Mouse (Mus musculus): ENCODE results near the gene Nexn. TPM values are rescaled to one million over a fixed set of nuclear protein-coding genes. Genes with fewer than 3 reads are reported as not detected.

Gene Nexn
- polyA plus RNA-seq, 1 experiment from 2014 or later = 18.1 TPM

GRCm38 (mm10) chr3:152293530-152294181 lies 27.5 kb upstream of the Nexn start:
- DNase-seq (ENCODE audit: low spot score) (no peak), ATAC-seq (replicated peaks; ENCODE audit: low FRiP score, low read depth) (no peak)
- Histone ChIP-seq H3K27me3 (ENCODE audit: insufficient read depth, low read length) (no peaks in the 10 kb centered on the region), H3K4me3 (replicated peaks; ENCODE audit: low read depth, low read length) (no peak overlapping the region), H3K9ac (ENCODE audit: low read depth, low read length) (no peak overlapping the region), H3K27ac (no peak overlapping the region), H3K9me3 (replicated peaks; ENCODE audit: low read length) (no peaks in the 10 kb centered on the region), H3K4me2 (ENCODE audit: low read length) (no peak overlapping the region), H3K36me3 (ENCODE audit: insufficient read depth, low read length) (0 out of 2 replicates have a peak, but pooled peaks cover 12% of the 10 kb centered on the region), H3K4me1 (replicated peaks; ENCODE audit: insufficient read depth, low read length) (no peaks in the 10 kb centered on the region)
- no peak for TF ChIP-seq CTCF (IDR thresholded peaks at IDR 0.05; ENCODE audit: low read depth)
- WGBS = 76% methylated on average over 13 of the region's 13 CpGs

- DNase-seq (ENCODE audit: low spot score) (no peak), ATAC-seq (replicated peaks; ENCODE audit: low FRiP score, low read depth) (no peak)
- H3K4me1 ChIP-seq (replicated peaks; ENCODE audit: insufficient read depth, low read length) = no peaks in the 10 kb centered on the region
- H3K4me2 ChIP-seq (ENCODE audit: low read length) = no peak overlapping the region
- H3K4me3 ChIP-seq (replicated peaks; ENCODE audit: low read depth, low read length) = no peak overlapping the region
- WGBS = 73% methylated on average over 6 of the region's 6 CpGs
- peaks cover 23% of the 10 kb centered on the region; the same call in 1 of the 2 replicates for H3K36me3 ChIP-seq (ENCODE audit: insufficient read depth, low read length)
- no peaks in the 10 kb centered on the region for H3K9me3 ChIP-seq (replicated peaks; ENCODE audit: low read length)
- H3K9ac ChIP-seq (ENCODE audit: low read depth, low read length) = no peak overlapping the region
- H3K27ac ChIP-seq = no peak overlapping the region
- no peak for TF ChIP-seq CTCF (IDR thresholded peaks at IDR 0.05; ENCODE audit: low read depth)
- no peaks in the 10 kb centered on the region for H3K27me3 ChIP-seq (ENCODE audit: insufficient read depth, low read length)
Observed at GRCm38 (mm10) chr3:152291895-152292294, 25.7 kb upstream of the Nexn start.

DNA sequence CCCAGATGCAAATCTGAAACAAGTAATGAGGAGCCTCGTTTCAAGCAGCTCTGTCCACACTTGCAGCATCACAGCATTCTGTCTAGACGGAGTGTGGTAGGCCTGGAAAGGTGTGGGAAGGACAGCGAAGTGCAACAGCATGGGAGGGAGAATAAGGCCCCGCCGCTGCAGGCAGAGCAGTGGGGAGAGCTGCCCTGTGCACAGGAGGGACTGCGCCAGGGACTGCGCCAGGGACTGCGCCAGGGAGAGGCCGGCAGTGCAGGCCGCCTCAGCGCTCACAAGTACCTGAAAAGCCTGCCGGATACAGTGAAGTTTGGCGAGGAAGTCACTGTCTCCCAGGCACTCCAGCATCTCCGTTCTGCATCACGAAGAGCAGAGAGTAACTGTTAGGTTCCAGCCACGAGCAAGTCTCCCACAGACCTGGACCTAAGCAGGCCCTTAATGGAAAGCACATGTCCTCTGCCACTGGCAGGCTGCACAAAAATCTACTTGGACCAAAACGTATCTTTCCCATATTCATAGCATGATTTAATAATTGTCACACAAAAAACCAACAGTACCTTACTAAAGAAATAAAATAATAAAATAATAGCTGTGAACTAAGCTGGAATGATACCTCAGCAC lies 24.1 kb upstream of the Nexn start:
- Histone ChIP-seq H3K27me3 (ENCODE audit: insufficient read depth, low read length) (no peaks in the 10 kb centered on the region), H3K4me2 (ENCODE audit: low read length) (no peak overlapping the region), H3K36me3 (ENCODE audit: insufficient read depth, low read length) (peaks cover 28% of the 10 kb centered on the region; the same call in 1 of the 2 replicates), H3K4me3 (replicated peaks; ENCODE audit: low read depth, low read length) (no peak overlapping the region), H3K4me1 (replicated peaks; ENCODE audit: insufficient read depth, low read length) (no peaks in the 10 kb centered on the region), H3K9ac (ENCODE audit: low read depth, low read length) (no peak overlapping the region), H3K9me3 (replicated peaks; ENCODE audit: low read length) (no peaks in the 10 kb centered on the region), H3K27ac (no peak overlapping the region)
- WGBS = 92% methylated on average over 17 of the region's 17 CpGs
- TF ChIP-seq CTCF (IDR thresholded peaks at IDR 0.05; ENCODE audit: low read depth) = no peak
- DNase-seq (ENCODE audit: low spot score) (no peak), ATAC-seq (replicated peaks; ENCODE audit: low FRiP score, low read depth) (no peak)

- DNase-seq (ENCODE audit: low spot score) (no peak), ATAC-seq (replicated peaks; ENCODE audit: low FRiP score, low read depth) (no peak)
- H3K27ac ChIP-seq = no peak overlapping the region
- no peak for TF ChIP-seq CTCF (IDR thresholded peaks at IDR 0.05; ENCODE audit: low read depth)
- H3K36me3 ChIP-seq (ENCODE audit: insufficient read depth, low read length) = peaks cover 35% of the 10 kb centered on the region; the same call in 1 of the 2 replicates
- 91% methylated on average over 4 of the region's 4 CpGs for WGBS
- no peak overlapping the region for H3K4me3 ChIP-seq (replicated peaks; ENCODE audit: low read depth, low read length)
- H3K9me3 ChIP-seq (replicated peaks; ENCODE audit: low read length) = no peaks in the 10 kb centered on the region
- H3K4me2 ChIP-seq (ENCODE audit: low read length) = no peak overlapping the region
- no peak overlapping the region for H3K9ac ChIP-seq (ENCODE audit: low read depth, low read length)
- no peaks in the 10 kb centered on the region for H3K4me1 ChIP-seq (replicated peaks; ENCODE audit: insufficient read depth, low read length)
- no peaks in the 10 kb centered on the region for H3K27me3 ChIP-seq (ENCODE audit: insufficient read depth, low read length)
Observed at GRCm38 (mm10) chr3:152288740-152289139, 22.6 kb upstream of the Nexn start.

- no peak for DNase-seq (ENCODE audit: low spot score)
- Histone ChIP-seq H3K36me3 (ENCODE audit: insufficient read depth, low read length) (peaks cover 38% of the 10 kb centered on the region; the same call in 1 of the 2 replicates), H3K4me3 (replicated peaks; ENCODE audit: low read depth, low read length) (no peak overlapping the region), H3K9ac (ENCODE audit: low read depth, low read length) (no peak overlapping the region), H3K9me3 (replicated peaks; ENCODE audit: low read length) (no peaks in the 10 kb centered on the region), H3K4me1 (replicated peaks; ENCODE audit: insufficient read depth, low read length) (no peaks in the 10 kb centered on the region), H3K27me3 (ENCODE audit: insufficient read depth, low read length) (no peaks in the 10 kb centered on the region), H3K4me2 (ENCODE audit: low read length) (no peak overlapping the region), H3K27ac (no peak overlapping the region)
- ATAC-seq (replicated peaks; ENCODE audit: low FRiP score, low read depth) = no peak
- no peak for TF ChIP-seq CTCF (IDR thresholded peaks at IDR 0.05; ENCODE audit: low read depth)
- 88% methylated on average over 5 of the region's 5 CpGs for WGBS
Observed at GRCm38 (mm10) chr3:152288276-152288675, 22.1 kb upstream of the Nexn start.

- peaks cover 40% of the 10 kb centered on the region; the same call in 1 of the 2 replicates for H3K36me3 ChIP-seq (ENCODE audit: insufficient read depth, low read length)
Observed at GRCm38 (mm10) chr3:152287810-152288209, 21.7 kb upstream of the Nexn start.

More at GRCm38 (mm10) chr3:152287810-152288209, 21.7 kb upstream of the Nexn start:
- Histone ChIP-seq H3K27me3 (ENCODE audit: insufficient read depth, low read length) (no peaks in the 10 kb centered on the region), H3K27ac (no peak overlapping the region), H3K9me3 (replicated peaks; ENCODE audit: low read length) (no peaks in the 10 kb centered on the region), H3K9ac (ENCODE audit: low read depth, low read length) (no peak overlapping the region), H3K4me1 (replicated peaks; ENCODE audit: insufficient read depth, low read length) (no peaks in the 10 kb centered on the region), H3K4me3 (replicated peaks; ENCODE audit: low read depth, low read length) (no peak overlapping the region), H3K4me2 (ENCODE audit: low read length) (no peak overlapping the region)
- 84% methylated on average over 9 of the region's 9 CpGs for WGBS
- DNase-seq (ENCODE audit: low spot score) = no peak
- no peak; the same call in 1 of the 2 replicates for TF ChIP-seq CTCF (IDR thresholded peaks at IDR 0.05; ENCODE audit: low read depth)
- no peak for ATAC-seq (replicated peaks; ENCODE audit: low FRiP score, low read depth)
